Mouse (Mus musculus) hindbrain, embryonic 16.5 days (tissue): ENCODE results near the gene Irf7. TPM values are rescaled to one million over a fixed set of nuclear protein-coding genes. Genes with fewer than 3 reads are reported as not detected.

Experiments used
- ATAC-seq: fragments of 200-750 bp; cut with Nextera tagmentation; 2 replicates; pipeline ENCODE4 v1.8.0; 2017; ENCODE audit warnings: moderate TSS enrichment, moderate library complexity
- H3K27ac ChIP-seq: fragments of 300-500 bp; sonication (generic); 2 replicates; pipeline ENCODE4 v1.5.1; 2014; ENCODE audit warnings: low read depth, mild to moderate bottlenecking, control low read depth, low read length, moderate library complexity
- H3K27me3 ChIP-seq: fragments of 300-500 bp; sonication (generic); replicated peaks from 2 replicates; pipeline ENCODE4 v1.6.1; 2014; ENCODE audit warnings: low read length; ENCODE audit not compliant: control insufficient read depth, insufficient read depth
- H3K36me3 ChIP-seq: fragments of 300-500 bp; sonication (generic); 2 replicates; pipeline ENCODE4 v1.6.1; 2014; ENCODE audit warnings: mild to moderate bottlenecking, low read length, moderate library complexity, mixed read lengths; ENCODE audit not compliant: control insufficient read depth, insufficient read depth
- H3K4me1 ChIP-seq: fragments of 300-500 bp; sonication (generic); 2 replicates; pipeline ENCODE4 v1.6.1; 2014; ENCODE audit warnings: low read depth, low read length; ENCODE audit not compliant: control insufficient read depth, insufficient read depth
- H3K4me2 ChIP-seq: fragments of 300-500 bp; sonication (generic); 2 replicates; pipeline ENCODE4 v1.6.1; 2014; ENCODE audit warnings: mild to moderate bottlenecking, low read length, control low read depth, moderate library complexity
- H3K4me3 ChIP-seq: fragments of 300-500 bp; sonication (generic); 2 replicates; pipeline ENCODE4 v1.5.1; 2014; ENCODE audit warnings: mild to moderate bottlenecking, low read length, control low read depth, moderate library complexity
- H3K9ac ChIP-seq: fragments of 300-500 bp; sonication (generic); 2 replicates; pipeline ENCODE4 v1.6.1; 2014; ENCODE audit warnings: low read depth, mild to moderate bottlenecking, control low read depth, low read length, moderate library complexity
- H3K9me3 ChIP-seq: fragments of 300-500 bp; sonication (generic); 2 replicates; pipeline ENCODE4 v1.6.1; 2014; ENCODE audit warnings: mild to moderate bottlenecking, low read length, moderate library complexity; ENCODE audit not compliant: control insufficient read depth
- WGBS: fragments of 180-500 bp; shearing (Covaris S2); extraction: QIAGEN DNeasy Blood & Tissue Kit; methylation state at CpG from one replicate; pipeline ENCODE4 v1.1.7; 2014; 5-methylcytosine and 5-hydroxymethylcytosine counted together
- polyA plus RNA-seq: library from polyadenylated mRNA; unstranded; fragments of >200 nt; fragmentation: Nextera tagmentation; extraction: Ambion mirVana; gene quantifications from 2 replicates; pipeline ENCODE4 v1.2.1, GENCODE M21; 2015

Irf7 gene
- polyA plus RNA-seq, 1 experiment from 2014 or later = 2.0 TPM

DNA sequence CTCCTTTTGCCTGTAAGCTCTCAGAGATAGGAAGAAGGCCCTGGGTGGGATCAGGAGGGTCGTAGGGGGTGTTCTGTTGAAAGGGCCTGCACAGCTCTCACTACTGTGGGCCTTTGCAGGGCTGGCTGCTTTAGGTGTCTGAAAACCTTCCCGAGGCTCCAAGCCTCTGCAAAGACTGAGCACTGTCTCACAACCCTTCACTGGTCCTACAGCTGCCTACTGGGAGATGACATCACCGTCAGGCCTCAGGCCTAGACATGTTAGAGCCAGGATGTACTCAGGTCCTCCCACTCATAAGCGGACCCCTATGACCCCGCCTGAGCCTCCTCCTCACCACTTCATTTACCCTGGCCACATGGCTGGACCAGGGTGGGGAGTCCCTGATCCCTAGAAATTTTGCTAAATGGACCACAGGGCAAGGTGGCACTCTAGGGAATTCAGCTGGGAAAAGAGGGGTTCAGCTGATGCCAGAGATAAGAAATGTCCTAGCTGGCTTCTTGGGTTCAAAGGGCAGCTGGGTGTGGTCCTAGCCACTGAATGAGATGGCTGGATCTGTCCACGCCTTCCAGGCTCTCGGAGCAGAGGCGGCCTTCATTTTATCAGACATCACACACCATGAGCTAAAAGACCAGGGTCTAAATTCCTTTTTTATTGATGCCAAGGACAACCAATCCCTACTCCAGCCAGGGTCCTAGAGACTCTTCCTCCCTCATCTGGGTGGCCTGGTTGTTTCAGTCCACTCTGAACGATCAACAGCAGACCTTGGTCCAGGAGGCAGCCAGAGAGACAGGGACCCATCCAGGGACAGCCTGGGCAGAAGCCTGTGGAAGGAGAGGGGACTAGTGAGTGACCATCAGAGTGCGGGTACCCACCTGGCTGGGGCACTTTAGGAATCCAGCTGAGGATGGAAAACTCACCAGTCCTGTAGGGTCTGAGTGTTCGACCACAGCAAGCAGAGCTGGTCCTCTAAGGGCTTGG lies 11.7 kb upstream of the Irf7 start:
- Histone ChIP-seq H3K27ac (no peak overlapping the region), H3K9ac (no peak overlapping the region; the same call in 1 of the 2 replicates), H3K4me3 (no peak overlapping the region), H3K9me3 (no peaks in the 10 kb centered on the region), H3K27me3 (0 out of 2 replicates have a peak, but pooled peaks cover 3% of the 10 kb centered on the region), H3K4me2 (no peak overlapping the region; the same call in 1 of the 2 replicates), H3K4me1 (peaks cover 6% of the 10 kb centered on the region), H3K36me3 (no peaks in the 10 kb centered on the region)
- no peak; the same call in 1 of the 2 replicates for ATAC-seq
- 85% methylated on average over 11 of the region's 11 CpGs for WGBS

DNA sequence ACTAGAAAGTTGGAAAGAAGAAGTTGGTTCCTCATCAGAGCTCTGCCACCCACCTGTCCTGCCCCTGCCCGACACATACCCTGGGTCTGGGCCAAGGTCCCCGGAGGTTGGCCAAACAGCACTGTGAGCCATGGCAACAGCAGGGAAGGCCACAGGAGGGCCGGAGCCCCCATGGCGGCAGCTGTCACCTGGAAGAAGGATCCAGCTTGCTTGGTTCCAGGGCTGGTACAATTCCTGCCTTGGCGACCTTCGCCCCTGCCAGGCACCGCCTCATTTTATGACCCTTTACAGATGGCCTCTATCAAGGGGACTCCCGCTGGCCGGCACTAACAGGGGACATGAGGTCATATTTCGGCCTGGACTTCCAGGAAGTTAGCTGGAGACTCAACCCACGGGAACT lies 10.3 kb upstream of the Irf7 start, which contains the start of gene Cdhr5:
Gene Cdhr5, minus strand, starts transcription at position 241 of the 400 bp plus-strand sequence.
- Histone ChIP-seq H3K4me3 (no peak within 1 kb of the TSS), H3K9ac (no peak within 1 kb of the TSS), H3K4me1 (peaks cover 6% of the 10 kb centered on the region), H3K36me3 (no peaks in the 10 kb centered on the region), H3K9me3 (no peaks in the 10 kb centered on the region), H3K4me2 (no peak within 1 kb of the TSS), H3K27me3 (0 out of 2 replicates have a peak, but pooled peaks cover 3% of the 10 kb centered on the region), H3K27ac (no peak within 1 kb of the TSS)
- WGBS = 70% methylated on average over 11 of the region's 11 CpGs
- no peak for ATAC-seq

DNA sequence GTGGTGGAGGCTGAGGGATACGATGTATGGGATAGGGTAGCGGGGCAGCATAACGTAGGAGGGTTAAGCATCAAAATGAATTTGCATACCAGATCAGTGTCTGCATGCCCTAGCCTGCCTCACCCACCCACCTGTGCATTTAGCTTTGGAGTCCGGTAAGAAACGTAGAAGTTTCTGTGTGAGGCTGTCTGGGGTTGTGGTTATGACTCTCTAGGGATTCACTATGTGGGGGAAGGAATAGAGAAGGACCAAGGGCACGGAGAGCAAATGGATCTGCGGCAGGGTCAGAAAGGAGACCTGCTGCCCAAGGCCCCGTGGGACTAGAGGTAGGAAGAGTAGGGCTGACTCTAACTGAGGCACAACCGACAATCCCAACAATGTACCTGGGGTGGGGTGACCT lies 9.1 kb upstream of the Irf7 start:
- Histone ChIP-seq H3K9me3 (no peaks in the 10 kb centered on the region), H3K9ac (no peak overlapping the region), H3K36me3 (no peaks in the 10 kb centered on the region), H3K4me3 (no peak overlapping the region), H3K27ac (no peak overlapping the region), H3K27me3 (0 out of 2 replicates have a peak, but pooled peaks cover 3% of the 10 kb centered on the region), H3K4me2 (no peak overlapping the region), H3K4me1 (peaks cover 6% of the 10 kb centered on the region)
- no peak for ATAC-seq
- 85% methylated on average over 9 of the region's 9 CpGs for WGBS

DNA sequence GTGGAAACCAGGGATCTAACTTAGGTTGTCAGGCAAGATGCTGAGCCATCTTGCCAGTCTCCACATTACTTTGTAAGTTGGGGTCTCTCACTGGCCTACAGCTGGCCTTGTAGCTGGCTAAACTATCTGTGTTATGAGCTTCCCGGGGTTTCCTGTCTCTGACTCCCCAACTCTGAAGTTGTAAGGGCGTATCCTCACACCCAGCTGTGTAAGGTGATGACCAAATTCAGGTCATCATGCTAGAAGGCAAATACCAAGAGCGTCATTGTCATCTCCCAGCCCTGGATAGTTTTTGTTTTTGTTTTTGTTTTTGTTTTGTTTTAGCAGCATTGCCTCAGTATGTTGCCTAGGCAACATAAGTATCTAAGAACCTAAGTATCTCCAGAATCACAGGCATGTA lies 4.3 kb upstream of the Irf7 start:
- Histone ChIP-seq H3K36me3 (no peaks in the 10 kb centered on the region), H3K4me3 (no peak overlapping the region), H3K4me1 (peaks cover 3% of the 10 kb centered on the region; the same call in 1 of the 2 replicates), H3K9ac (no peak overlapping the region), H3K9me3 (no peaks in the 10 kb centered on the region), H3K27me3 (no peaks in the 10 kb centered on the region; the same call in 1 of the 2 replicates), H3K27ac (no peak overlapping the region), H3K4me2 (no peak overlapping the region)
- WGBS = 89% methylated on average over 3 of the region's 3 CpGs
- no peak for ATAC-seq

DNA sequence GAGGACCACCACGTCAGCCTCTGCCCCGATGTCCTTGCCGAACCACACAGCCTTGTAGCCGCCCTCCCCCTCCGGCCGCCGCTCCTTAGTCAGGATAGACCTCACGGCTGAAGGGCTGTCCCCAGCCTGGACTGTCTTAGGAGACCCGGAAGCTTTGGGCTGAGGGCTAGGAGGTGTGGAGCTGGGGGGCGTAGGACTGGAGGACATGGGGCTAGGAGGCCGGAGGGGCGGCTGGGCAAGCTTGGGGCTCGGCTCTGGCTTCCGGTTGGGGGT lies 2.9 kb upstream of the Irf7 start:
- Histone ChIP-seq H3K4me1 (peaks cover 3% of the 10 kb centered on the region; the same call in 1 of the 2 replicates), H3K4me2 (no peak overlapping the region), H3K36me3 (no peaks in the 10 kb centered on the region), H3K9me3 (no peaks in the 10 kb centered on the region), H3K27me3 (no peaks in the 10 kb centered on the region; the same call in 1 of the 2 replicates), H3K27ac (no peak overlapping the region), H3K9ac (no peak overlapping the region), H3K4me3 (no peak overlapping the region)
- ATAC-seq = no peak
- WGBS = 86% methylated on average over 14 of the region's 14 CpGs

DNA sequence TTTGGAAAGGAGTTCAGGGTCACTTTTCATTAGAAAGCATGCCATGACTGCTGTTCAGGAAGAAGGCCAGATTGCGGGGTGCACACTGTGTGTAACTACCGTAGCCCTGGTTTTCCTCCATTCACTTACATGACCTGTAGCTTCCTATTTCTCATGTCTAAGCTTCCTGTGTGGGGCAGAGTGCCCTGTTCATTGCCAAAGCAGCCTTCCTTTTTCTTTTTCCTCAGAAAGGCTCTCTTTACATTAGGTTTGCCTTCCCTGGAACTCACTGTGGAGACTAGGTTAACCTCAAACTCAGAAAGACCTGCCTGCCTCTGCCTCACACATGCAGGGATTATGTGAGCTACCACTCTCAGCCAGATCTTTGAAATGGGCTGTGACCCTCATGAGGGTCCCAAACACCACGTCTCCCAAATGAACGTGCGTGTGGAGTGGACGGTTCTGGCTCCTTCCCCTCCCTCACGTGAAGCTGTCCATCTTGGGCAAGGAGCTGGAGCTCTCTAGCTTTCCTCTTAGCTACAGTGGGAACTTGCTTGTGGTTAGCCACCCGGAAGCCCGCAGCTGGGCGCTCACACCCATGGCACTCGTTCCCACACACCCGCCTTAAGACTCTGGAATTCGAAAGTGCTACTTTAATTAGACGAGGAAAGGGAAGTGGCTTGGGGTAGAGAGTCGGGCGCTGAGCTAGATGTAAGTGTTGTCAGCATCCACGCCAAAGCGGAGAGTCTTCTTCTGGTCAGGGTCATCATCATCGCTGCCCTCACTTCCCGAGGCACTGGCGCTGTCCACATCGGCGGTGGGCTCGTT lies 2.4 kb upstream of the Irf7 start:
- WGBS = 78% methylated on average over 24 of the region's 24 CpGs

DNA sequence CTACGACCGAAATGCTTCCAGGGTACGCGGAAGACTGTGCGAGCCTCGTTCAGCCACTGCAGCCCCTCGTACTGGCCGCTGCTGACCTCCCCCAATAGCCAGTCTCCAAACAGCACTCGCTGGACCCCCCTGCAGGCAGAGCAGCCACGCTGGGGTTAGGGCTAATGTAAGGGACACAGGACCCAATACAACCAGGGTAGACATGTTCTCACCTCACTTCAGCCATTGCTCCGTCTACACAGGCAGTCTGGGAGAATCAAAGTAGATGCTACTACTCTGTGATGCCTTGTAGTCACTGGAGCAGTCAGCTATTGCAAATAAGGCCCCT lies 906 bp downstream of the Irf7 start:
- H3K9ac ChIP-seq = no peak overlapping the region
- WGBS = 42% methylated on average over 11 of the region's 11 CpGs
- ATAC-seq = no peak
- H3K4me3 ChIP-seq = no peak overlapping the region
- H3K36me3 ChIP-seq = peaks cover 36% of the 10 kb centered on the region
- no peaks in the 10 kb centered on the region for H3K9me3 ChIP-seq
- H3K4me2 ChIP-seq = peak overlapping the region; percentile 52
- H3K4me1 ChIP-seq = peaks cover 3% of the 10 kb centered on the region; the same call in 1 of the 2 replicates
- H3K27me3 ChIP-seq = no peaks in the 10 kb centered on the region; the same call in 1 of the 2 replicates
- no peak overlapping the region for H3K27ac ChIP-seq

More for the DNA sequence above, 2.4 kb upstream of the Irf7 start:
- ATAC-seq = no peak
- Histone ChIP-seq H3K4me2 (no peak overlapping the region), H3K4me3 (no peak overlapping the region), H3K36me3 (peaks cover 4% of the 10 kb centered on the region; the same call in 1 of the 2 replicates), H3K9ac (no peak overlapping the region), H3K9me3 (no peaks in the 10 kb centered on the region), H3K27me3 (no peaks in the 10 kb centered on the region; the same call in 1 of the 2 replicates), H3K4me1 (peaks cover 3% of the 10 kb centered on the region; the same call in 1 of the 2 replicates), H3K27ac (no peak overlapping the region)

DNA sequence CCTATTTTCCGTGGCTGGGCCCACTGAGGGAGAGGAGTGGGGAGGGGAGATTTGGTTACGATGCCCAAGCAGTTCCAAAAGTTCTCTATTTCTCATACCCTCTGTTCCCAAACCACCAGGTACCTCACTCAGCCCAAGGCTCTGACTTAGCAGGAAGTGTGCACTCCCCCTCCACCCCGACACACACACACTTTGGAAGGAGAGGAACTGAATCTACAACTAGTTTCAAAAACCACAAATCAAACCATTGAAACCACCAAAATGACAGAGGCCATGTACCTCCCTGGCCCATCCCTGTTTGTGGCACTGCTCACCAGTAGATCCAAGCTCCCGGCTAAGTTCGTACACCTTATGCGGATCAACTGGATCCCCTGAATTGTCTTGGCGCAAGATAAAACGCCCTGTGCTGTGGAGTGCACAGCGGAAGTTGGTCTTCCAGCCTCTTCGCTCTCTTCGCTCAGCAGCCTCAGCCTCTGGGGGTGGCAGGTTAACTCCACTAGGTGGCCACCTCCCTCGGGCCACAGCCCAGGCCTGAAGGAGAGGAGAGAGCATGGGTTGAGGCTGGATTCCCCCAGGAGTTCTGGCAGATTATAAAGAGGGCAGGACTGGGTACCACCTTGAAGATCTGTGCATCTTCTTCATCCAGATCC lies 1.4 kb downstream of the Irf7 start:
- Histone ChIP-seq H3K9me3 (no peaks in the 10 kb centered on the region), H3K27ac (no peak overlapping the region), H3K9ac (no peak overlapping the region; the same call in 1 of the 2 replicates), H3K36me3 (peaks cover 40% of the 10 kb centered on the region), H3K4me1 (peaks cover 3% of the 10 kb centered on the region; the same call in 1 of the 2 replicates), H3K4me2 (no peak overlapping the region), H3K27me3 (no peaks in the 10 kb centered on the region; the same call in 1 of the 2 replicates), H3K4me3 (no peak overlapping the region)
- ATAC-seq = no peak
- 39% methylated on average over 12 of the region's 12 CpGs for WGBS
